Mouse (Mus musculus): ENCODE results near the gene Rnf25. TPM values are rescaled to one million over a fixed set of nuclear protein-coding genes. Genes with fewer than 3 reads are reported as not detected.

Rnf25 gene
- total RNA-seq, 2 experiments from 2014 or later, result 13.1 to 17.5 TPM

Small RNA genes lying within 50 kb of the gene (microRNA-seq; reads per million reads assigned to microRNA genes)
- gene Gm25035 (ENCODE audit: borderline replicate concordance in 2 of 2), result 0 reads per million in 2 experiments

Other genes starting within 250 kb of the Rnf25 start
- not detected for gene Catip, start 239.3 kb downstream of the Rnf25 start, total RNA-seq (2021)
- gene Slc11a1, start 226.2 kb downstream of the Rnf25 start, total RNA-seq (2021), result 1 to 10 TPM; 2.9 to 3.2 TPM
- gene Ctdsp1, start 209.9 kb downstream of the Rnf25 start, total RNA-seq (2021), result 10 to 100 TPM; 82.7 to 82.9 TPM
- under 1 TPM in 1 of 2 experiments, not detected in 1; 0.13 TPM for gene Vil1, start 192.0 kb downstream of the Rnf25 start, total RNA-seq (2021)
- gene Cnot9, start 95.3 kb downstream of the Rnf25 start, total RNA-seq (2021), result 10 to 100 TPM; 12.3 to 12.5 TPM
- gene Plcd4, start 58.5 kb downstream of the Rnf25 start, total RNA-seq (2021), result 10 to 100 TPM; 43.2 to 72.4 TPM
- 1 to 10 TPM; 6.8 to 8.3 TPM for gene Usp37, start 57.1 kb downstream of the Rnf25 start, total RNA-seq (2021)
- gene Zfp142, start 13.2 kb downstream of the Rnf25 start, total RNA-seq (2021), result 10 to 100 TPM in 1 of 2 experiments, 1 to 10 TPM in 1; 9.3 to 10.1 TPM
- gene Bcs1l, start 13.1 kb downstream of the Rnf25 start, total RNA-seq (2021), result 10 to 100 TPM; 18.6 to 21.0 TPM
- gene Stk36, start within 50 bp of the Rnf25 start, total RNA-seq (2021), result under 1 TPM; 0.84 to 0.96 TPM
- 10 to 100 TPM; 10.8 to 11.4 TPM for gene Ttll4, start 60.3 kb upstream of the Rnf25 start, total RNA-seq (2021)
- gene Cyp27a1, start 112.2 kb upstream of the Rnf25 start, total RNA-seq (2021), result 10 to 100 TPM; 32.4 to 36.4 TPM
- 10 to 100 TPM; 54.4 to 93.4 TPM for gene Prkag3, start 147.8 kb upstream of the Rnf25 start, total RNA-seq (2021)
- gene Wnt6, start 170.5 kb upstream of the Rnf25 start, total RNA-seq (2021), result under 1 TPM; 0.46 TPM
- gene Wnt10a, start 190.1 kb upstream of the Rnf25 start, total RNA-seq (2021), result not detected